Mouse (Mus musculus): ENCODE results near the gene Tgfbr1. TPM values are rescaled to one million over a fixed set of nuclear protein-coding genes. Genes with fewer than 3 reads are reported as not detected.

Gene Tgfbr1
- polyA plus RNA-seq, 1 experiment from 2014 or later = 111 TPM

DNA sequence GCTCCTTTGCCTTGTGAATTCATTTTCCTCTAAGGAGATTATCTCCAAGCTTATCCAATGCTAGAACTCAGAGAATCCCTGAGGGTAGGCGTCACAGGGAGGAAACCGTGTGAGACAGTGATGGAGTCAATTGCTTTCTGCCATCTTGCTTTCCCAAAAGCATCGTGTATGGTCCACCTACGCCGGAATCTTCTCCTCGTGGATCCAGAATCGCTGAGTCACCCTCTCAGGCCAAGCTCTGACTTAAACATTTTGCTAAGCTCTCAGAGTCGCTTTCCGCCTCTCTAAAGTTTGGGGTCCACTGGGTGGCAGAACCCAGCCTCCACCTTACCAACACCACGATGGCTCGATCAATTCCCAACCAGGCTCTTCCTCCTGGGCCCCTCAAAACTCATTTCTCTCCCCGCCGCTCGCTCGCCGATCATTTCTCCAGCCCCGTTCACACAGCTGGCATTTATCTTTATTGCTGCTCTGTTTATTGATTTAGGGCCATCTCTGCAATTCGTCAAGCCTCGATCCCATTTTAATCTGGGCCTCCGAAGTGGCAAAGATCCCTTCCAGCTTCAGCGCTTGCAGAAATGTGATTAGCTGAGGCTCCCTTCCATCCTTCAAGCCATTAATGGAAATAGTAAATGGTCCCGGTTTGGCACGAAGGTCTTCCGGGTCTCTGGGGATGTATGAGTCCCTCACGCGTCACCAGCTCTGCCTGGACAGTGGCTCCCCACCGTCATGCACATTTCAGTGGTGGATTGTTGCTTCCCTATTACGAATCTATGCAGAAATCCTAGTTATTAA, 82.7 kb downstream of the Tgfbr1 start:
- 0 out of 2 replicates have a peak overlapping the region, but pooled peaks have one; percentile 20 for H3K27ac ChIP-seq (ENCODE audit: low read depth, low read length)
- H3K4me2 ChIP-seq (ENCODE audit: low read depth) = no peak overlapping the region
- H3K9ac ChIP-seq (ENCODE audit: low read length) = no peak overlapping the region
- DNase-seq (ENCODE audit: low spot score) = no peak
- no peaks in the 10 kb centered on the region for H3K27me3 ChIP-seq (ENCODE audit: control insufficient read depth, insufficient read depth, low read length)
- 60% methylated on average over 28 of the region's 28 CpGs for WGBS
- H3K4me1 ChIP-seq (ENCODE audit: control insufficient read depth, insufficient read depth, low read length) = peaks cover 10% of the 10 kb centered on the region; the same call in 1 of the 2 replicates
- no peak for ATAC-seq (ENCODE audit: insufficient read depth, low FRiP score, low TSS enrichment)
- no peaks in the 10 kb centered on the region for H3K9me3 ChIP-seq (ENCODE audit: control insufficient read depth, low read length)
- H3K4me3 ChIP-seq (ENCODE audit: low read depth, low read length) = no peak overlapping the region
- no peaks in the 10 kb centered on the region for H3K36me3 ChIP-seq (ENCODE audit: control insufficient read depth, insufficient read depth, low read length)

DNA sequence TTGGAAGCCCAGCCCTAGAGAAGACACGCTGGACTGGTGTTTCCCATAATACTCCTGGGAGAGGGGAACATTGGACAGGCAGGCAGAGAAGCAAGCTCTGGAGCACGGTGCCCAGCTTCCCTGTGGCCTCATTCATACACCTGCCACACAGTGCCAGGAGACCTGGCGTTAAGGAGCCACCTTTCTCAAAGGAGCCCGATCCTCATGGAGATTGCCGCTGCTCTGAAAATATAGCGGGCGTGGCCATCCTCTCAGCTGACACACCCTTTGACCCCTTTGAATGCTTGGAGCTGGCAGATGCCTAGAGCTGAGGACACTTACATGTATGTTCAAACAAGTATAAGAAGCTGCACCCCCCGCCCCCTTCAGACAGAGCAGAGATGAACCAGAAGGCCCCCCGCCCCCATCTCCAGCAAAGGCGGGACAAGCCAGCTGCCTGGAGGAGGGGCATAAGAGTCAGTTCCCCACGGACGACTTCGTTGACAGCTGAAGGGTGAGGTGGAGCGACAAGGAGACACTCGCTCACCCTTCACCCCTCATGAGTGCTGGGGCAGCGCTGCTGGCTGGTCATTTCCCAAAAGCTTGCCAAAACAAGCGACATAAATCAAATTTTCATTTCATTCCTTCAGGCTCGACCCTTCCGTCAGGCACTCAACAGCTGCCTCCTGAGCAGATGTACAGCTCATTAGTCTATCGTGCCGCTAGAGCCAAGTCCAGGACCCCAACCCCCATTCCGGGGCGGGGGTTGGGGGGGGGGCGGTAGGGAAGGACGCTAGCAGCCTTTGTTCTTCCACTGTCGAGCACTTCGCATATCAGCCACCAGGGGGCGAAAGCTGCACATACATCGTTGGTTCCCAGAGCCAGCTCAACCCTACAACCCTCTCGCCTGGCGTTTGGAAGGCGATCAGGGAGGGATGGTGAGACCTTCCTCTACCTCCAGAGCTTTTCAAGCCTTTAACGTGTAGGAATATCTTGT, 84.6 kb downstream of the Tgfbr1 start:
- peak overlapping the region; percentile 76 for H3K9ac ChIP-seq (ENCODE audit: low read length)
- no peaks in the 10 kb centered on the region for H3K27me3 ChIP-seq (ENCODE audit: control insufficient read depth, insufficient read depth, low read length)
- H3K4me1 ChIP-seq (ENCODE audit: control insufficient read depth, insufficient read depth, low read length) = peaks cover 10% of the 10 kb centered on the region; the same call in 1 of the 2 replicates
- peak overlapping the region; percentile 92 for H3K4me2 ChIP-seq (ENCODE audit: low read depth)
- 2% methylated on average over 33 of the region's 33 CpGs for WGBS
- H3K4me3 ChIP-seq (ENCODE audit: low read depth, low read length) = peak overlapping the region; percentile 44
- H3K9me3 ChIP-seq (ENCODE audit: control insufficient read depth, low read length) = no peaks in the 10 kb centered on the region
- DNase-seq (ENCODE audit: low spot score) (peak; percentile 95), ATAC-seq (ENCODE audit: insufficient read depth, low FRiP score, low TSS enrichment) (peak; percentile 76)
- H3K27ac ChIP-seq (ENCODE audit: low read depth, low read length) = peak overlapping the region; percentile 75
- no peaks in the 10 kb centered on the region for H3K36me3 ChIP-seq (ENCODE audit: control insufficient read depth, insufficient read depth, low read length)

DNA sequence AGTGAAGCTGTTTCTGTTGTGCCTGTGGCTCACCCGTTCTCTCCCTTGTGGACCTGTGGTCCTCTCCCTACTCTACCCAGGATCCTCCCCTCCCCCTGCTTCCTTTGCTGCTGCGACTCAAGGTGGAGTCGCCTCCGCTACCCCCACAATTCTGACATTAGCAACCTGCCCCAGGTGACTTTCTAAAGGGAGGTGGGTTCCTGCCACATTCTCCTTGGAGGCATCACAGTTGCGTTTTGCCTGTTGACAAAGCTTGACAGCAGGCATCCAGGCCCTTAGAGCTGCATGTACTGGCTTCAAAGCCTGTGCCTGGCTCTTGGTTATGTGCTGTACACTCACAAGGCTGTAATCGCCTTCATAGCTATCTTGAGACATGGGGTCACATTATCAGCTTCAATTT, 85.9 kb downstream of the Tgfbr1 start:
- H3K4me2 ChIP-seq (ENCODE audit: low read depth) = no peak overlapping the region
- no peak overlapping the region for H3K4me3 ChIP-seq (ENCODE audit: low read depth, low read length)
- no peak overlapping the region for H3K27ac ChIP-seq (ENCODE audit: low read depth, low read length)
- H3K4me1 ChIP-seq (ENCODE audit: control insufficient read depth, insufficient read depth, low read length) = peaks cover 10% of the 10 kb centered on the region; the same call in 1 of the 2 replicates
- no peak for ATAC-seq (ENCODE audit: insufficient read depth, low FRiP score, low TSS enrichment)
- no peaks in the 10 kb centered on the region for H3K27me3 ChIP-seq (ENCODE audit: control insufficient read depth, insufficient read depth, low read length)
- no peak overlapping the region for H3K9ac ChIP-seq (ENCODE audit: low read length)
- no peaks in the 10 kb centered on the region for H3K9me3 ChIP-seq (ENCODE audit: control insufficient read depth, low read length)
- WGBS = 77% methylated on average over 6 of the region's 6 CpGs
- DNase-seq (ENCODE audit: low spot score) = no peak
- H3K36me3 ChIP-seq (ENCODE audit: control insufficient read depth, insufficient read depth, low read length) = no peaks in the 10 kb centered on the region

DNA sequence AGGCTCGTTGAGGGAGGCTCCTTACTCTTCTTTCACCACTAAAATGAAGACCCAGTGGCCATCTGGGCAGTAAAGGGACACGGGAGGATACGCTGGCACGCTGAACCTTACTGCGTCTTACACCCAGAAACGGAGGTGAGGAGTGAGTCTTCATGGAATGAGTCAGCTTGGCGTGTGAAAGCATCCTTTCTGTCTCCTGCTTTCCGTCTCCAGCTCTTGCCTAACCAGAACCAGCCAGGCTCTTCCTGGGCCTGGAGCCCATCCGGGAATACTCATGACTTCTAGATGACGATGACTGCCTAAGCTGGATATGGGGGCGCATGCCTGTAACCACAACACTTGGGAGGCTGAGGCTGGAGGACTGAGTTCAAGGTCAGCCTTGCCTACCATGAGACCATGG, 87.9 kb downstream of the Tgfbr1 start:
- H3K4me2 ChIP-seq (ENCODE audit: low read depth) = no peak overlapping the region
- no peak overlapping the region for H3K9ac ChIP-seq (ENCODE audit: low read length)
- no peak overlapping the region for H3K27ac ChIP-seq (ENCODE audit: low read depth, low read length)
- no peak for DNase-seq (ENCODE audit: low spot score)
- peaks cover 10% of the 10 kb centered on the region; the same call in 1 of the 2 replicates for H3K4me1 ChIP-seq (ENCODE audit: control insufficient read depth, insufficient read depth, low read length)
- no peaks in the 10 kb centered on the region for H3K27me3 ChIP-seq (ENCODE audit: control insufficient read depth, insufficient read depth, low read length)
- WGBS = 91% methylated on average over 11 of the region's 11 CpGs
- H3K4me3 ChIP-seq (ENCODE audit: low read depth, low read length) = no peak overlapping the region
- no peaks in the 10 kb centered on the region for H3K36me3 ChIP-seq (ENCODE audit: control insufficient read depth, insufficient read depth, low read length)
- no peak for ATAC-seq (ENCODE audit: insufficient read depth, low FRiP score, low TSS enrichment)
- H3K9me3 ChIP-seq (ENCODE audit: control insufficient read depth, low read length) = no peaks in the 10 kb centered on the region

DNA sequence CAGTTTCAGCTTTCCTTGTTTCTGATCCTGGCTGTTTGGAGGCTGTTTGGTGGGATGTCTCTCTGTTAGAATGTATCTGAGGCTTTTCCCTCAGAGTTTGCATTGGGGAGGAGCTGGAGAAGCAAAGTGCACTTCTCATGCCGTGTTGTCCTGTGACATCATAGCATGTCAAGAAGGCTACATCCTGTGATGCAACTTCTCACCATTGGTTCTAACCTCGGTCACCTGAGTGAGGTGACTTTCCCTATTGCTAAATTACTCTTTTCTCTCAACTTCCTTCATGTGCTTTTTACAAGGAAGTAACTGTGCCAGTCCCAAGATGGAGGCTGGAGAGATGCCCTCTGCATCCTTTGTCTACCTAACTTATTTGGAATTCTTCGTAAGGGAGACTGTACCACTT, 95.5 kb downstream of the Tgfbr1 start:
- DNase-seq (ENCODE audit: low spot score) (no peak), ATAC-seq (ENCODE audit: insufficient read depth, low FRiP score, low TSS enrichment) (no peak)
- no peaks in the 10 kb centered on the region for H3K36me3 ChIP-seq (ENCODE audit: control insufficient read depth, insufficient read depth, low read length)
- no peaks in the 10 kb centered on the region for H3K27me3 ChIP-seq (ENCODE audit: control insufficient read depth, insufficient read depth, low read length)
- H3K4me1 ChIP-seq (ENCODE audit: control insufficient read depth, insufficient read depth, low read length) = no peaks in the 10 kb centered on the region
- H3K9ac ChIP-seq (ENCODE audit: low read length) = no peak overlapping the region
- H3K4me2 ChIP-seq (ENCODE audit: low read depth) = no peak overlapping the region
- no peaks in the 10 kb centered on the region for H3K9me3 ChIP-seq (ENCODE audit: control insufficient read depth, low read length)
- no peak overlapping the region for H3K4me3 ChIP-seq (ENCODE audit: low read depth, low read length)
- 91% methylated on average over 3 of the region's 3 CpGs for WGBS
- H3K27ac ChIP-seq (ENCODE audit: low read depth, low read length) = no peak overlapping the region

DNA sequence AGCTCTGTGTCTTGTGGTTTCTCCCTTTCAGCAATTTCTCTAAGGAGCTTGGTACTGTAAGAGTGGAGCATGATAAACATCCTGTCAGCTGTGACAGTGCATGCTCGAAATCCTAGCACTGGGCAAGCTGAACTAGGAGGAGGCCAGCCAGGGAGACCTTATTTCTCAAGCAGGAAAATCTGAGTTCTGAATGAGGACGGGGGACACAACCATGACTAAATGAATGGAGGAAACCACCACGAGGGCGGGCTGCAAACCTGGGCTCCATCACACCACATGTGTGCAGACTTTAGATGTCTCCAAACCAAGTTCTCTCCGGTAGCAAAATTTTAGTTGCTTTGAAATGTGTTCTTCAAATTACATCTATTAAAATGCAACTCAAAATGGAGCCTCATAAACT, 96.1 kb downstream of the Tgfbr1 start:
- Histone ChIP-seq H3K9ac (ENCODE audit: low read length) (no peak overlapping the region), H3K27me3 (ENCODE audit: control insufficient read depth, insufficient read depth, low read length) (no peaks in the 10 kb centered on the region), H3K4me1 (ENCODE audit: control insufficient read depth, insufficient read depth, low read length) (no peaks in the 10 kb centered on the region), H3K4me2 (ENCODE audit: low read depth) (no peak overlapping the region), H3K27ac (ENCODE audit: low read depth, low read length) (no peak overlapping the region), H3K36me3 (ENCODE audit: control insufficient read depth, insufficient read depth, low read length) (no peaks in the 10 kb centered on the region), H3K4me3 (ENCODE audit: low read depth, low read length) (no peak overlapping the region), H3K9me3 (ENCODE audit: control insufficient read depth, low read length) (no peaks in the 10 kb centered on the region)
- DNase-seq (ENCODE audit: low spot score) (no peak), ATAC-seq (ENCODE audit: insufficient read depth, low FRiP score, low TSS enrichment) (no peak)
- 56% methylated on average over 5 of the region's 5 CpGs for WGBS

DNA sequence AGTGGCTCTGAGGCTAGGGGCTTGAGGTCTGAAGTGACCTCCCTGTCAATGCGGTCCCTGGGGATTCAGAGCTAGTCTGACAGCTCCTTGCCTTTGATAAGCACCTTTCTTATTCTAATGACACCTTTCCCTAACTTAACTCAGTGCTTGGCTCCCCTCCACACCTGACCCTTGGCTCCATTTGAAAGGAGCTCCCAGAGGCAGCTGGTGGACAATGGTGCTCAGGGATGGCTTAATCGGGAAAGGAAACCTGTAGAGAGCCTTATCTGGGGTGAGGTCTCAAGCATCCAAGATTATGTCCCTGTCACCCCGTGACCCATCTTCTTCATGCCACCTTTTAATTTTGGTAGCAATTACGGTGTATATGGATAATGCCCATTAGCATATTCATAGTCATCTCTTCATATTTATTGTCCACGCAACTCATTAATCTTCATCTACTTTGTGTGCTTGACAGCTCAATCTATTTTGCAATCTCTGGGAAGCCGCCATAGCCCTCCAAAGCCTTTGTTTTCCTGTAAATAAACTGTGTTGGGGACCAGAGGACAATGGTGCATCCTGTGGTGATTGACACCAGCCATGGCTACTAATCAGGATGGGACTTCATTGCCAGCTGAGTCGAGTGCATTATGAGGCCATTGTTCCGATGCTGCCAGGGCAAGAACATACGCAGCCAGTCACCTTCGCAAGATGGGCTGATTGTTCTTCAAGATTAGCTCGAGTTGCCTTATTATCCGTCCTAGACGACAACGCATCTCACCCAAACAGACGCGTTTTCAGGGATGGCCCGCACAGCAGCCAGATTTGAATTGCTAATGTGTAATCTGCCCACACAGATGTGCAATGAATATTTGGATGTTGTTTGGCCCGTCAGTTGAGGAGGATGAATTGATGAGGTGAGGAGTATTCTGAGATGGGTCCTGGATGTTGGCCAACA, 96.8 kb downstream of the Tgfbr1 start:
- no peak overlapping the region for H3K4me2 ChIP-seq (ENCODE audit: low read depth)
- H3K27ac ChIP-seq (ENCODE audit: low read depth, low read length) = no peak overlapping the region
- H3K4me1 ChIP-seq (ENCODE audit: control insufficient read depth, insufficient read depth, low read length) = no peaks in the 10 kb centered on the region
- ATAC-seq (ENCODE audit: insufficient read depth, low FRiP score, low TSS enrichment) (no peak), DNase-seq (ENCODE audit: low spot score) (peak; percentile 32)
- H3K4me3 ChIP-seq (ENCODE audit: low read depth, low read length) = no peak overlapping the region
- no peaks in the 10 kb centered on the region for H3K9me3 ChIP-seq (ENCODE audit: control insufficient read depth, low read length)
- H3K27me3 ChIP-seq (ENCODE audit: control insufficient read depth, insufficient read depth, low read length) = no peaks in the 10 kb centered on the region
- WGBS = 17% methylated on average over 18 of the region's 18 CpGs
- H3K9ac ChIP-seq (ENCODE audit: low read length) = no peak overlapping the region
- no peaks in the 10 kb centered on the region for H3K36me3 ChIP-seq (ENCODE audit: control insufficient read depth, insufficient read depth, low read length)
